Mouse (Mus musculus) thymus, postnatal 25 days (tissue): ENCODE results near the gene Tmem151a.

Experiments used
- DNase-seq: peaks from one replicate; pipeline ENCODE4 v3.0.0; 2022

Gene Tmem151a

DNA sequence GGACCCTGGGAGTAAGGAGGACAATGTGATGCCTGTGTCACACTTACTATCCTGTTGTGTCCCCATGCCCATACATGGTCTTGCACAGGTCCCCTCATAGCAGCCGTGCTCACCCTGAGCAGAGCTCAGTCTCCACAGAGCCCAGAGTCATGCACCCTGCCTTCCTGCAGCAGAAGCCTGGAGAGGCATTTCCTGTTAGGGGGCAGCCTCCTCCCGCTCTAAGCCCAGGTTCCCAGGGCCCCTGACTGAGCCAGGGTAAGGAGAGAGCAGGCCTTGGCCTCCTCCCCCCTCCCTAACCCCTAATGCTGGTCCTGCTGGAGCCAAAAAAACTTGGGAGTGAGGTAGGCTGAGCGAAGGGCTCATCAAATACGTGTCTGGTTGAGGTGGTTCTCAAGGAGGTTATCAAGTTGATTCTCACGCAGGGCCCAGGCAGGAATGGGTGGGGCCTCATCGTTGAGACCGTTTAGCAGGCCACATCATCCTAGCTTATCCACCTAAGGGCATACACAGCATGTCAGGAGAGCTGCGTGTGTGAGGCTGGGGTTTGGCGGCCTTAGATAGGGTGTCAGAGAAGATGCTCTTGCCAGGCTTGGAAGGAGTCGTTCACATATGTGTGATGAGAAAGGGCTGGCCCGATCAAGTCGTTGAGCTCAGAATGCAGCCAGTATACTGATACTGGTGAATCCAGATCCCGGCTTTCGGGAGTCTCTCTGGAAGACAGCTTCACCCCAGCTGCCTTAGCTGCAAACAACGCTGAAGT, 18.1 kb downstream of the Tmem151a start:
- DNase-seq = no peak

DNA sequence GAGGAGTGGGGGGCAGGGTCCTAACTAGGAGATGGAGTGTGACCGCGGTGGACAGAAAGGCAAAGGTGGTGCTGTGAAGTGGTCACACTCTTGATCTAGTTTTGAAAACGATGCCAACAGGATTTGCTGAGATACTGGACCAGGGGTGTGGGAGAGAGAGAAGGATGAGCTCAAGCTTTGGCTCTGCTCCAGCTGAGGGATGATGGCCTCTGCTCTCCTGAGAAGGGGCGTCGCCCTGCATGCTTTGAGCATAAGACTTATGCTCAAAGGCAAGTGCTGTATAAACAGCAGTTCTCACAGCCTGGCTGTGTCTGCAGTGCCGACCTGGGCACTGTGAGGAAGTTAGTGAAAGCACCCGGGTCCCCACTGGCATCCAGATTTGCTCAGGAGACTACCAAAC, 20.2 kb downstream of the Tmem151a start:
- DNase-seq = no peak

DNA sequence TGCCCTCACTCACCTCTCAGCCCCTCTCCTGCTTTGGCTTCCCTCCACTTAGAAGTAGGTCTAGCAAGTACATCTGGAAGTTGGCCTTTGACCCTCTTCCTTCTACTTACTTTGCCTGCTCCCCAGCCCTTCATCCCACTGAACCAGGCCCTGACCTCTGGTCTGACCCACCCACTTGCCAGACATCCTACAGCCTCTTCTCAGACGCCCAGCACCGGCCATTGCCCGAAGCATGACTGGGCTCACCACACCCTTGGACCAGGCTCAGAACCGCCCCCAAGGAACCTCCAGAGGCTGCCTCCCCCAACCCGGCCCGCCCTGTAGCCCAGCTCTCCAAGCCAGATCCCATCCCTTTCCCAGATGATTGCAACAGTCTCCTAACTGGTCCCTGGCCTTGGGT, 22.9 kb downstream of the Tmem151a start:
- no peak for DNase-seq

DNA sequence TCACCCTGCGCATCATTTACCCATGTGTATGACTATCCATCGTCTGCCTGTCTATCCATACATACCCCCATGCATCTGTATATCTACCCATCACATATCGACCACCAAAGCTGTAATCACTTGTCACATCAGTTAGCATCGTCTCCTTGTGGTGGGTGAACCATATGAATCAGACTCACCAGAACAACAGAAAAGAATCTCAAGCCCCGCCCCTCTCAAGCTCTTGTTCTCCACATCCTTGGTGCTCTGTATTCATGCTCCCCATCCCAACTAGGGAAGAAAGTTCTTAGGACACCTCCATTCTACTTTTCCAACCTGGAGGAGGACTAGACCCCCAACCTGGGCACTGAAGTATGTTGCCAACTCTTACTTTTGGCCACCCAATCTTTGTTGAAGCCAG, 23.3 kb downstream of the Tmem151a start:
- no peak for DNase-seq

DNA sequence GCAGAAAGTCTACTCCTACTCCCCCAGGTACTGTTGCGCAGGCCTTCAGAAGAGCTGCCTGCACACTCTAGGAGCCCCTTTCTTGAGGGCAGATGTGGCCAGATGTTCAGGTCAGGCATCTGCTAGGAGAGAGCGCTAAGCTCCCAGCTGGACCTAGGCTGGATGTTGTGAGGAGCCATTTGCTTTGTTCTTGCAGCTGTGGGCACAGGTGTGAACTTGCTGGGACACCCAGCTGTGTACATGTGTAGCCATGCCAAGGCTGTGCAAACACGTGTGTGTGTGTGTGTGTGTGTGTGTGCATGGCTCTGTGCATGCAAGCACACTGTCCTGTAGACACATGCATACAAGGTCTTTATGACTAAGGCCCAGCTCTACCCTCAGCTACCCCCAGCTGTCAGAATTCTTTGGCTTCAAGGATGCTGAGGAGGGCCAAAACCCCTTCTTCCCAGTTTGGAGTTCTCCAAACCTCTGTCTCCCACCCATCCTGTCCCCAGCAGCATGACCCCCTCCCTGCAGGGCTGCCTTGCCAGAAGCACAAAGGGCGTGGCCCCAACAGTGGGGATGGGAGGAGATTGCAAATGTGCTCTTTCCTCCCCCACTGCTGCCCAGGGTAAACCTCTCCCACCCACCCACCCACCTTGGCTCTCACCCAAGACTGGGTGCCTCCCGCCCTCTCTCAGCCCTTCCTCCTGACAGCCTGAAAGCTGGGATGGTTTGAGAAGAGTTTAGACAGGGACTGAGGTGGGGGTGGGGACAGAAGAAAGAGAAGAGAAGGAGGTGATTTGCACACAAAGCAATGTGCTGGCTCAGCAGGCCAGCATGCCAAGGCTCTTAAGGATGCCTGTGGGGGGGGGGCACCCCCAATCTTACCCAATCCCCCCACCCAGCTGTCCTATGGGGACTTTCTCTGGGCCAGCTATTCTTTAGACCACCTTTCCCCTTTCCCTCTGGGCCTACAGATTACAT, 24.7 kb downstream of the Tmem151a start:
- DNase-seq = no peak

DNA sequence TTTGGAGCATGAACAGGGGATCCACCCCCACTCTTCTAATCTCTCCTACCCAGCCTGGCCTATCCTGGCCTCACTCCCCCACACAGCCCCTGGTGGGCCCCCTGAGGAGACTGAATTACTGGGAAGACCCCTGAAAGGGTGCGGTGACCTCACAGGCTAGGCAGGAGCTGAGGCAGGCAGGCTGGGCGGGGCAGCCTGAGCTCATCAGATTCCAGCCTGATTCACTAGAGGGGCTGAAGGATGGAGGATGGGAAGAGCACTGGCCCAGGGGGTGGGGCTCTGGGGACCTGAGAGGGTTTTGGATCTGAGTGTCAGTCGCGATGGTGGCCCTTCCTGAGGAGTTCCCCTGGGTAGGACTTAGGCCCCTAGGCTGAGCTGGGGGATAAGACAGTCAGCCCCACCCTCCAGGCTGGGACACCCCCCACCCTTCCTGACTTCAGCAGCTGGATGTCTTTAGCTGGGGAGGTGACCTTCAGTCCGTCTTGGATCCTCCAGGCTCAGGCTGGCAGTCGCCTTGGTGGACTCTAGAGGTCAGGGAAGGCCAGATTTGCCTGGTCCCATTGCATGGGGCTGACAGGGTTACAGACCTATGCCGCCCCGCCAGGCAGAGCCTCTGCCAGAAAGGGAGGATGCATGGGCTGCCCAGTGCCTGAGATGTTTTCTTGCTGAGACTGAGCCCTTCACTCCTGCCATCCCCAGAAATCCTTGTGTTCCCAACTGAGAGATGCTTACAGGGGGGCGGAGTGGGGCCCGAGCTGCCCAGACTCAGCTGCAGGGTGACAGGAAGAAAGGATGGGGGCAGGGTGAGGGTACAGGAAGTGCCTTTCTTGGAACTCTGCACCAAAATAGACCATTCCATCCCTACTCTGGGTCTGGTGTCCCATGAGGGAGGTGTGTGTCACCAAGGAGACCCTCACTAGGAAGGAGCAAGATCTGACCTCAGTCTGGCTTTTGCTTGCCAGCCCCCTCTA, 26.2 kb downstream of the Tmem151a start:
- DNase-seq = no peak

DNA sequence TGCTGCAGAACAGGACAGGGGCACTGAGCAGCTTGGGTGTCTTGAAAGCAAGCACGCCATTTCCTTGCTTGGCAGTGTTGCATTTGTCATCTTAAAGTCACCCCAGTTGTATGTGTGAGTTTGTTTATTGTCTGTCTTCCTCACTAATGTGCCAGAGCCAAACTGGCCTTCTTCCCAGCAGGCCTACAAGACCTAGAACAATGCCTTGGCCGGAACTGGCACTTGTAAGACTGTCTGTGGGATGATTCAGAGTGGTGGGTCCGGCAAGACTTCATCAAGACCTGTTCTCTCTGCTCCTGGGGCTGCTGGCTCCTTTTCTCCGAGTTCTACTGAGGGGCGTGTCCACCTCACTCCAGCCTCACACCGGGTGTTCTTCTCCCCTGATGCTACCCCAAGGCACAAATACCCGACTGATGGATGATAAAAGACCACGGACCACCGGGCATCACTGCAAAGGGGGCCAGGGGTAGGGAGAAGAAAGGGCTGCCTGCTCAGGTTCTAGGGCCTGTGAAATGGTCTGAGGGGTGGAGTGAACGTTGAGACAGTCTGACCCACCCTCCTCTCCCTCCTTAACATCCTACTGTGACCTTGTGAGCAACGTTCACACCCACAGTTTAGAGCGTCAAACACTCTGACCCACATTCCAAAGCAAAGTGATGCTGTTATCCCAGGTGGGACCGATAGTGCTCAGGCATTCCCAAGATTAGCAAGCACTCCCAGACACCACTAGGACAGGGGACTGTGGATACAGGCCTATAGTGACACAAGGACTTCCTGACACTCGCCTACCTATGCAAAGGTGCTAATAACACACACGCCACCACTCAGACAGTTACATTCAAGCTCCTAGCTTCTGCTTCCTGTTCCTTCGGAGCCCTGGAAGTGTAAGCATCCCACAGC, 27.2 kb downstream of the Tmem151a start:
- DNase-seq = no peak

DNA sequence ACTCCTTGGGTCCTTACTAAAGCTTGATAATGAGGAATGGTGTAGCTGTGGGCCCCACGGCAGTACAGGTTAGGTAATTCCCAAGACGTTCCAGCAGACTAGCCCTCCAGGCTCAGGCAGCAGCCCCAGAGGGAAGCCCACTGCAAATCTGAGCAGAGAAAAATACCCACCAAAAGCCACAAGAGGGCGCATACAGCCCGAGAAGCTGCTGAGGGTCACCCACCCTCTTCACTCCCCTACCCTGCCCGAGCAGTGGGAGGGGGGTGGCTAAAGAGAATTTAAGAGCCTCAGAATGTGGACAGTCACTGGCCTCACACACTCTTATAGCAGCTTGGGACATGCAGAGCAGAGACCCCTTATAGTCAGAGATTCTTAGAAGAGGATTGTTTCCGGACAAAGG, 29.1 kb downstream of the Tmem151a start:
- peak; percentile 42 for DNase-seq

DNA sequence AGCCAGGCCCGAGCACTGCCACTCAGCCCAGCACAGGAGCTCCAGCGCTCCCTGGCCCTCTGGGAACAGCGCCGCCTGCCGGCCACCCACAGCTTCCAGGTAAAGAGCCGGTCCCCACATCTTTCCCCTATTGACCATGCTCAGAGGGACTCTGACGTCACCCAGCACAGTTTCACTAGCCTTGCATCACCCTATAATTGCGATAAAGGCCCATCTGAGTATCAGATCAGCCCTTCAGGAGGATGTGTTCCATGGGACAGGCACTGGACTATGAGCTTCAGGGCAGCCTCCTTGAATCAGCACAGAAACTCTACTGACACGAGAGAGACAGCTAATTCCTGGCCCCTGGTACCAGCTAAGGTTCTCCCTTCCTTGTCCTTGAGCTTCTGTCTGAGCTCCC, 31.4 kb downstream of the Tmem151a start:
- peak; percentile 36 for DNase-seq

DNA sequence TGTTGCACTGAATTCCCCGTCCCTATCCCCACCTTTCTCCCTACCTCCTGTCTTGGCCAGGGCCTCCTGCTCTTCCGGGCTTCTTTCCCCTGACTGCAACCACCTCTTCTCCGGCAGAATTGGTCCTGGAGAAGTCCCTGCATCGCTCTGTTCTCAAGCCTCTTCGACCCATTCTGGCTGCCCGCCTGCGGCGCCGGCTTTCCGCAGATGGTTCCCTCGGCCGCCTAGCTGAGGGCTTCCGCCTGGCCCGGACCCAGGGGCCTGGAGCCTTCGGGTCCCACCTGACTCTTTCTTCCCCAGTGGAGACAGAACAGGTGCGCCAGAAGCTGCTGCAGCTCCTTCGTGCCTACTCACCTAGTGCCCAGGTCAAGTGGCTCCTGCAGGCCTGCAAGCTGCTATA, 32.5 kb downstream of the Tmem151a start:
- no peak for DNase-seq

DNA sequence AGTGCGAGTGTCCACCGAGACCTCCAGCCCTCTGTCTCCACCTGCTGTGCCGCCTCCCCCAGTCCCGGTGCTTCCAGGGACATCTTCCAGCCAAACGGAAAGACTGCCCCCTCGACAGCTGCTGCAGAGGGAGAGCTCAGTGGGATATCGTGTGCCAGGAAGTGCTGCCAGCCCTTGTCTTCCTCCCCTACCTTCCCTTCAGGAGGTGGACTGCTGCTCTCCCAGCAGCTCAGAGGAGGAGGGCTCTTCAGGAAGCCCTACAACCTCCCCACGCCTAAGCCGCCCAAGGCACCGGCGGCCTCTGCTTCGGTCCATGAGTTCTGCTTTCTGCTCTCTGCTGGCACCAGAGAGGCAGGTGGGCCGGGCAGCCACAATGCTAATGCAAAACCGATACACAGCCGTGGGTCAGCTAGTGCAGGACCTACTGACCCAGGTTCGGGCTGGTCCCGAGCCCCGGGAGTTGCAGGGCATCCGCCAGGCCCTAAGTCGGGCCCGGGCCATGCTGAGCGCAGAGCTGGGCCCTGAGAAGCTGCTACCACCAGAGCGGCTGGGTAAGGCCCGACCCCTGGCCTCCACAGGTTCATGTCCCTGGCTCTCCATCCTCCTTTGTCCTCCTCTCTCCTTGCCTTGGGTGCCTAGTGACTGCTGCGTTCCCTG, 33.0 kb downstream of the Tmem151a start:
- DNase-seq = no peak

DNA sequence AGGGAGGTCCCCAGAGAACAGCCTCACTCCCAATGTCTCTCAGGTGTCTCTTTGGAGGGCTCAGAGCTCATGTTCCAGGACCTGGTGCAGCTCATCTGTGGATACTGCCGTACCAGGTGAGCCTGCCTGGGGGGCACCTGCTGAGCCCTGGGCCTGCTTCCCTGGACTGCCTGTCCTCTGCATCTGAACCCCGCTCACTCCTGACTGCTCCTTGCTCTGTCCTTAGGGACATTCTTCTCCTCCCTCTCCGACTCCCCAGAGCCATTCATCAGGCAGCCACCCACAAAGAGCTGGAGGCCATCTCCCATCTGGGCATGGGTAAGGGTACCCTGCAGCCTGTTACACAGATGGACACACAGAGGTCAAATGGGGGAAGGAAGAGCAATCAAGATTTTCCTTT, 33.8 kb downstream of the Tmem151a start:
- no peak for DNase-seq

DNA sequence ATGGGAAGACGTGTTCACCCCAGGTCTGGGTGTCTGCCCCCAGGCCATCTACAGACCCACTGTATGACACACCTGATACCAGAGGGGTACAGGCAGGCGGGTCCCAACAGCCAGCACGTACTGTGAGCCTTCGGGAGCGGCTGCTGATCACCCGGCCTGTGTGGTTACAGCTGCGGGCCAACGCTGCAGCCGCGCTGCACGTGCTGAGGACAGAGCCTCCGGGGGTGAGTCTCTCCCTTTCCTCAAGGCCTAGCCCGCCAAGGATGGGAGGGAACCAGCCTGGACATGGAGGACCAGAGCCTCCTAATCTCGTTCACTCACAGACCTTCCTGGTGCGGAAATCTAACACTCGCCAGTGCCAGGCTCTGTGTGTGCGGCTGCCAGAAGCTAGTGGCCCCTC, 34.3 kb downstream of the Tmem151a start:
- DNase-seq = no peak

DNA sequence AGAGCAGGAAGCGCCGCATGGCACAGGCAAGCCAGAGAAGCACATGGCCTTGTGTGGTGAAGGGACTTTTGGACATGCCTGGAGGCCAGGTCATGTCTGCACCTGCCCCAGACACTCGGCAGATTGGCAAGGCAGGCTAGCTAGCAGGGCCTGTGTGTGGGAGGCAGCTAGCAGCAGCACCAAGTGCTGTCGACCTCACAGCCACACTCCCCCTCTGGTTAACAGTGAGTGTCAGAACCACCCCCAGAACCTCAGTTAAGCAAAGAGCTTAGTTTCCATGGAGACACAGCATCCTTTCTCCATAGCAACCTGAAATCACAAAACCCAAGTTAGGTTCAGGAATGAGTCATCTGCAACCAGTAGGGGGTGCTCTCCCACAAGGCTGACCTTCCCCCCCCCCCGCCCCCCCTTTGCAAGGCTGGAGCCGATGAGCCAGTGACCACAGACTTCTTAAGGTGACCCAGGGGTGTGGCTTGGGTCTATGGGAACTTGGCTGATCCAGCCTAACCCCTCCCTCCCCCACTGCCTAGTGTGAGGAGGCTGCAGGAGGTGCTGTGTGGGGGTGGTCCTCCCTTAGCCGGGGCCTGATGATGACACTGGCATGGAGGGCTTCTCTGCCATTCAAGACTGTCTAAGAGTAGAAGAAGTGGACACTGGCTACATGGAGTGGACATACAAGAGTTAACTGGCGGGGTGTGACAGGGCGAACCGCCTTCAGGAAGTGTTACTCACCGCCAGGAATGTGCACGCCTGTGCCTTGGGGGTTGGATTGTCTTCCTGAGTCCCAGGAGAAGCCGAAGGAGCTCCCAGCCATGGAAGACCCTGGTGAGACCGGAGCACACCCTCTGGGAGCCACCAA, 35.1 kb downstream of the Tmem151a start, which contains the start of gene Rin1:
TSS of gene Rin1 (plus strand) at position 435 of the 859 bp plus-strand sequence.
- no peak for DNase-seq

DNA sequence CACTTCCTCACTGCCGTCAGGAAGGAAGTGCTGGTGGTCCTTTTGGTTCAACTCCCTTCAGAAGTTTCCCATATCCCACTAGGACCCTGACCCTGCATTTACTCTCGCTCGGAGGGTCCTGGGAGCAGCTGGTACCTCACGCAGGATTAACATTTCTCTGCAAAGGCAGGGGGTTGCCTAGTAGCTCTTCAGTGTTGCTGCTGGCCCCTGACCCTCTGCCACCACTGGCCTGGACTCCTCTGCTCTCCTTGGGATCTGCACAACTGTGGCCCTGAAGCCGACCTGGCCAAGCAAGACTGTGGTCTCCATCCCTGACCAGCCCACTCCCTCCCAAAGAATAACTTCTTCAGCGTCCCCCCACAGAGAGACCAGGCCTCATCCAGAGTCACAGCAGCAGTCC, 36.0 kb downstream of the Tmem151a start:
- no peak for DNase-seq

DNA sequence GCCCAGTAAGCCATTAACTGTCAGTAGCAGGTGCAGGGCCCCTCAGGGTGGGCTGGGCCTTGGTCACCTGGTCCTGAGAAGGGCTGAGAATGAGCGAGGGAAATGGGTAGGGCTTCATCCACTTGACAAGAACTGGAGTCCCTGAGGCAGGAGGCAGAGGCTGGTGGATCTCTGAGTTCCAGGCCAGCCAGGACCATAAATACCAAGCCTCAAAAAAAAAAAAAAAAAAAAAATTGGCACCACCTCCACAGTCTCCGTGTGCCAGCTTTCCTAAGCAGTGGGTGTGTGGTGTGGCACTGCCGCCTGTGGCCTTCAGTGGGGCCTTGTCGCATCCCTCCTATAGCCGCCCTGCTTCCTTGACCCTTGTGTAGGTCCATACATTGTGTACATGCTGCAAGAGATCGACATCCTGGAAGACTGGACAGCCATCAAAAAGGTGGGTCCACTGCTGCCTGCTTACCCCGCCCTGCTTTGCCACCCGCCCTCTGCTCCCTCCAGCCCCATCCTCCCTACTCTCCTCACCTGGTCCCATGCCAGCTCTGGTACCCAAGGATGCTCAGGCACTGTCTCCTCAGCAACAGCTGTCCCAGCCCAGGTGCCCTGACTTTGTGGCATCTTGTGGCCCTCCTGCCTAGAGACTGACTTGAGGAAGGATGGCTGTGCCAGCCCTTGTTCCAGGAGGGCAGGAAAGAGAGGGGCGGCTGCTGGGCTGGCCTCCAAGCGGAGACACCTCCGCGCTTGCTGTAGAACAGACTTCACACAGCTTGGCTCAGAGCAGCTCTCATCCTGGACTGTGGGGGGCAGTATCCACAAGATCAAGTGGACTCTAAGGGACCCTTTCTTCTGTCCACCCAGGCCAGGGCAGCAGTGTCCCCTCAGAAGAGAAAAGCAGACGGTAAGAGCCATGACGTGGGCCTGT, 36.9 kb downstream of the Tmem151a start:
- DNase-seq = no peak

DNA sequence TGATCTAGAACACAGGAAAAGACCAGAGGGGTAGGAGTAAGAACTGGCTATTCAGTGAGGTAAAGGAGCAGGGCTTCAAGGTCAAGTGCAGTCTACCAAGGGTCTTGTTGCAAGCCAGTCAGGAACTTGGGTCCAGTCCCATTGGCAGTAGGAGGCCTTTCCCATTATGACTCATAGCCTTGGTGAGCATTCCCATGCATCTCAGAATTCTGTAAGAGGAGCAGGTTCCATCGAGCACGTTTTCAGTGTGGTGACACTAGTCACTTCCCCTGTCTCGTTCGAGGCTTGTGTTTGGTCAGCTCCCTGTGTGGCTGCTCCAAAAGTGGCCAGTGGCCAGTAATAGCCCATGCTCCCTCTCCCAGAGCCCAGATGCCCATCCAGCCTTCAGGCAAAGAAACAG, 39.8 kb downstream of the Tmem151a start:
- no peak for DNase-seq

DNA sequence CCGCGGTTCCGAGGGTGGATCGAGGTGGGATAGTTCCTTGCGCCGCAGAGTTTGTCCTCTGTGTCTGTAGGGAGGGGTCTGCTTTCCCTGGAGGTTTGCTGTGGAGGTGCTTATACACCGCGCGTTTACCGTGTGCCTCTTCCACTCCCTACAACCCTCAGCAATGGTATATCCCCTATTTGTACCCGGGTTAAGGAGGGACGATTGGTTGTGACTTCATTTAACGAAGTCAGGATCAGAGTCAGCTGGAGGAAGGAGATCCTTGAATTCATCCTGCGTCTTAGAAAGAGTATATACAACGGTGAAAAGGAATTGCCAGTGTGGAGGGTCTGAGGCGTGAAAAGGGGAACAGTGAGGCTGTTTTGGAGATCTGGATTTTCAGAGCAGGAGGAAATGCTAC, 43.7 kb downstream of the Tmem151a start:
- no peak for DNase-seq
